Mouse (Mus musculus): Measurements from ENCODE around the gene Acss2. TPM values are rescaled to one million over a fixed set of nuclear protein-coding genes. Genes with fewer than 3 reads are reported as not detected.
"Not testable (repeated sequence)": the region's sequence is repeated elsewhere in the genome, so short reads cannot be mapped to it uniquely, and the experiment has no call there.

Gene Acss2
- polyA plus RNA-seq, 1 experiment from 2014 or later: 16.8 TPM

DNA sequence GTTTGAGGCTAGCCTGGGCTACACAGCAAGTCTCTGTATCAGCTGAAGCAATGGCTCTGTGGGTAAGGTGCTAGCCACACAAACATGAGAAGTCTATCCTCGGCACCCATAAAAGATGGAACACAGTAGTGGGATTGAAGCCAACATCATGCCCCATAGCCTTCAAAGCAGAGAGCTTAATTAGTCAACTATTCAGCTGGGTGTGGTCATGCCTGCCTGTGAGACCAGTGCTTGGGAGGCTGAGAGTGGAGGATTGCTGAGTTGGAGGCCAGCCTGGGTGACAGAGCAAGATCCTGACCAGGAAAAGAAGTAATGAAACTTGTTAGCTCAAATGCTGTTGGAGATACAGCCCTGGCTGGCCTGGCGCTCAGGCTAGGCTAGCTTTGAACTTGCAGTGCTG lies 73.1 kb downstream of the Acss2 start:
- Histone ChIP-seq H3K9ac (ENCODE audit: low read length) (no peak overlapping the region), H3K4me2 (ENCODE audit: low read length) (0 out of 2 replicates have a peak overlapping the region, but pooled peaks have one; percentile 69), H3K9me3 (ENCODE audit: control insufficient read depth, low read length) (no peaks in the 10 kb centered on the region), H3K36me3 (ENCODE audit: control insufficient read depth, insufficient read depth, low read length) (no peaks in the 10 kb centered on the region), H3K4me1 (replicated peaks; ENCODE audit: control insufficient read depth, insufficient read depth, low read length) (peaks cover 6% of the 10 kb centered on the region; the same call in 1 of the 2 replicates), H3K4me3 (ENCODE audit: low read depth, low read length) (no peak overlapping the region), H3K27ac (ENCODE audit: low read depth) (no peak overlapping the region), H3K27me3 (replicated peaks; ENCODE audit: control insufficient read depth, insufficient read depth, low read length) (no peaks in the 10 kb centered on the region)
- ATAC-seq (replicated peaks; ENCODE audit: low FRiP score, low TSS enrichment, low read depth) (no peak), DNase-seq (ENCODE audit: low spot score) (no peak)
- 91% methylated on average over 2 of the region's 2 CpGs for WGBS

DNA sequence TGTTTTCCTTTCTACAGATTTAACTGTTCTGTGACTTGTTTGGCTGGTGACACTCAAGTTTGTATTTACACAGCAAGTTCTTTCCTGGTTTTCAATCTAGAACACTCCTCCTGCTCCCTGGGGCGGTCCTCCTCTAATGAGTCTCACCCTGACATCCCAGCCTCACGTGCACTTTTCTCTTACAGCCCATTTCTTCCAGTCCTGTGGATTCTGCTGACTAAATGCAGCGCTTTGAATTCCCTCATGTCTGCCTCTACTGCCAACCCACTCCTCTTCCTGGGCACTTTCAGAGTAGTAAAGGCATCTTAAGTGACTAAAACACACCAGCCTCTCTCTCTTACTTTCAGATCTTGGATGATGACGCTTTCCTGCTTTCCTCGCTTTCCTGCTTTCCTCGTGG lies 73.9 kb downstream of the Acss2 start:
- DNase-seq (ENCODE audit: low spot score): no peak
- Histone ChIP-seq H3K4me2 (ENCODE audit: low read length) (peak overlapping the region; percentile 69), H3K4me1 (replicated peaks; ENCODE audit: control insufficient read depth, insufficient read depth, low read length) (peaks cover 6% of the 10 kb centered on the region; the same call in 1 of the 2 replicates), H3K4me3 (ENCODE audit: low read depth, low read length) (peak overlapping the region; percentile 67), H3K9ac (ENCODE audit: low read length) (peak overlapping the region; percentile 77), H3K27me3 (replicated peaks; ENCODE audit: control insufficient read depth, insufficient read depth, low read length) (no peaks in the 10 kb centered on the region), H3K36me3 (ENCODE audit: control insufficient read depth, insufficient read depth, low read length) (no peaks in the 10 kb centered on the region), H3K9me3 (ENCODE audit: control insufficient read depth, low read length) (no peaks in the 10 kb centered on the region), H3K27ac (ENCODE audit: low read depth) (peak overlapping the region; percentile 82)
- 6% methylated on average over 6 of the region's 6 CpGs for WGBS
- no peak for ATAC-seq (replicated peaks; ENCODE audit: low FRiP score, low TSS enrichment, low read depth)

DNA sequence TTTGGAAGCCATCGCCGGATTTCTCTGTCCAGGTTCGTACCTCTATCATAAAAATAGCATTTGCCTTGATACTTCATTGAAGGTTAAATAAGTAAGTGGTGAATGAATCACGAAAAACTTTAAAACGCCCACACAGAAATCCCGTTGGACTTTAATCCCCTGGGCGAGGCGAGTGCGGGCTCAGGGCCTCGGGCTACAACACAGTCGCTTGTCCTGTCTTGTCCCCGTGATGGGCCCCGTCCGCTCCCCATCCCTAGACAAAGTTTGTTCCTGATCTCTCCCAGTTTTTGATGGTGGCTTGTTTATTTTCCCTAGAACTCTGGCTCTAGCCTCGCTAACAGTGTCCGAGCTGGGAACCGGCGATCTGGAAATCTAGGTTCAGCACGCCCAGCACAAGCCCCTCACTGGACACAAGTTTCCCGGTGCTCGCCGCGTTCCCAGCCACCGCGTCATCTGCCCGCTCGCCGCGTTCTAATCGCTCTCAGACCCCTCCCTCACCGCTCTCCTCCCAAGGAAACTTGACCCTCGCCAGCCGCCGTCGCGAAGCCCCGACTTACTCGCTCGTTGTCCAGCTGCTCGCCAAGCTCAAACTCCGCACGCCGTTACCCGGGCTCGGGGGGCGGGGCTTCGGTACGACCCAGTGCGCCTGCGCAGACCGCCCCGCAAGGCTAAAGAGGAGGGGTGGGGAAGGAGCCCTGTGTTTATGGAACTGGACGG lies 74.5 kb downstream of the Acss2 start, which contains the start of gene Gss:
Gene Gss (minus strand): TSS at position 674 of the 717 bp plus-strand sequence.
- Histone ChIP-seq H3K4me1 (replicated peaks; ENCODE audit: control insufficient read depth, insufficient read depth, low read length) (peaks cover 6% of the 10 kb centered on the region; the same call in 1 of the 2 replicates), H3K4me2 (ENCODE audit: low read length) (peak within 1 kb of the TSS; percentile 69), H3K27me3 (replicated peaks; ENCODE audit: control insufficient read depth, insufficient read depth, low read length) (no peaks in the 10 kb centered on the region), H3K4me3 (ENCODE audit: low read depth, low read length) (peak within 1 kb of the TSS; percentile 67), H3K9me3 (ENCODE audit: control insufficient read depth, low read length) (no peaks in the 10 kb centered on the region), H3K36me3 (ENCODE audit: control insufficient read depth, insufficient read depth, low read length) (no peaks in the 10 kb centered on the region), H3K27ac (ENCODE audit: low read depth) (peak within 1 kb of the TSS; percentile 82), H3K9ac (ENCODE audit: low read length) (peak within 1 kb of the TSS; percentile 77)
- ATAC-seq (replicated peaks; ENCODE audit: low FRiP score, low TSS enrichment, low read depth) (peak; percentile 91), DNase-seq (ENCODE audit: low spot score) (peak; percentile 100)
- under 1% methylated on average over 53 of the region's 53 CpGs for WGBS

DNA sequence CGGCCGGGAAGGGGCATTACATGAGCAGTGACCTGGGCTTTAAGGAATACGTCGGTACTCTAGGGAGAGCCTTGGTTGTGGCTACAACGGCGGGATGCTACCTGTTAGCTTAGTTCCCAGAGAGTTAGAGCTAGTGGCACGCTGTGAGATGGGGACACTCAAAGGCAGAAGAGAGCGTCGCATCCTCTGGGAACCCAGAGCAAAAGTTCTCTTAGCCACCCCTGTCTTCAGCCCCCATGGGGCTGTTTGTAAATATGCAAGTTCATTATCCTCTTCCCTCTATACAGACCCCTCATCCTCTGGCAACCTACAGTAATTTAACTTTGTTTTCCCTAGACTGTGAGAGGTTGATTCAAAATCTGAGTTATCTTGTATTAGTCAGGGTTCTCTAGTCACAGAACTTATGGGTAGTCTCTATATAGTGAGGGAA lies 75.1 kb downstream of the Acss2 start:
- ATAC-seq (replicated peaks; ENCODE audit: low FRiP score, low TSS enrichment, low read depth) (peak; percentile 56), DNase-seq (ENCODE audit: low spot score) (no peak)
- Histone ChIP-seq H3K27me3 (replicated peaks; ENCODE audit: control insufficient read depth, insufficient read depth, low read length) (no peaks in the 10 kb centered on the region), H3K4me2 (ENCODE audit: low read length) (peak overlapping the region; percentile 69), H3K9me3 (ENCODE audit: control insufficient read depth, low read length) (no peaks in the 10 kb centered on the region), H3K4me3 (ENCODE audit: low read depth, low read length) (peak overlapping the region; percentile 67), H3K9ac (ENCODE audit: low read length) (peak overlapping the region; percentile 45; the same call in 1 of the 2 replicates), H3K4me1 (replicated peaks; ENCODE audit: control insufficient read depth, insufficient read depth, low read length) (peaks cover 6% of the 10 kb centered on the region; the same call in 1 of the 2 replicates), H3K36me3 (ENCODE audit: control insufficient read depth, insufficient read depth, low read length) (no peaks in the 10 kb centered on the region), H3K27ac (ENCODE audit: low read depth) (no peak overlapping the region; the same call in 1 of the 2 replicates)
- 1% methylated on average over 9 of the region's 9 CpGs for WGBS

DNA sequence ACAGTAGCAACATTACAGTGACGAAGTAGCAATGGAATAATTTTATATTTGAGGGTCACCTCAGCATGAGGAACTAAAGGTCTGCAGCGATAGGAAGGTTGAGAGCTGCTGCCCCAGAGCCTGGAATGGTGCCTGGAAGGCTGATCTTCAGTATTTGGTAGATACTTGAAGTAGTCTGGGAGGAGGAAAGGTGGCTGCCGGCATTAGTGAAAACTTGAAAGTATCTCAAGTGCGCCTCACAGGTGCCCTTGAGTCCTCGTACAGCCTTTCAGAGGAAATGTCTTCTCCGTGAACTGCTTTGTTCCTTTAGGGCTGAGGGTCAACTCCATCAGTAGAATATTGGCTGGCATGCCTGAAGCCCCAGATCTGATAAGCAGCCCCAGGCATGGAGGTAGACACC lies 77.8 kb downstream of the Acss2 start:
- no peaks in the 10 kb centered on the region for H3K36me3 ChIP-seq (ENCODE audit: control insufficient read depth, insufficient read depth, low read length)
- H3K9ac ChIP-seq (ENCODE audit: low read length): no peak overlapping the region
- H3K4me2 ChIP-seq (ENCODE audit: low read length): no peak overlapping the region
- no peaks in the 10 kb centered on the region for H3K9me3 ChIP-seq (ENCODE audit: control insufficient read depth, low read length)
- H3K4me1 ChIP-seq (replicated peaks; ENCODE audit: control insufficient read depth, insufficient read depth, low read length): peaks cover 6% of the 10 kb centered on the region; the same call in 1 of the 2 replicates
- H3K27ac ChIP-seq (ENCODE audit: low read depth): no peak overlapping the region
- no peaks in the 10 kb centered on the region for H3K27me3 ChIP-seq (replicated peaks; ENCODE audit: control insufficient read depth, insufficient read depth, low read length)
- 78% methylated on average over 6 of the region's 6 CpGs for WGBS
- no peak for DNase-seq (ENCODE audit: low spot score)
- no peak for ATAC-seq (replicated peaks; ENCODE audit: low FRiP score, low TSS enrichment, low read depth)
- H3K4me3 ChIP-seq (ENCODE audit: low read depth, low read length): no peak overlapping the region

DNA sequence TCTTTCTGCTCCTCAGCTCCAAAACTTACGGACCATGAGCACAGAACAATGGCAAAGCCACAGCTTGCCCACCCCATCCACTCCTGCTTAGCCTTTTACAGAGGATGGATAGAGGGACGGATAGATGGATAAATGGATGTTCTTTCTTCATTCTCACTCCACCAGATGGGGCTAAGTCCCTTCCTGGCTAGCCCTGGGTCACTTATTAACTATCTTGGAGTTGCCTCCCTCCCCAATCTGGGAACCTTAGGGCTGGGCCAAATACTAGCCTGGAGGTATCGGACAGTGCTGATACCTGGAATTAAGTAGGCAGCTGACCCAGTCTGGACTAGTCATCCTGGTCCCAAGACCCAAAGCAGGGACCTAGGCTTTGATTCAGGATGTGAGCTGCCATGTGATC lies 86.0 kb downstream of the Acss2 start:
- Histone ChIP-seq H3K27me3 (replicated peaks; ENCODE audit: control insufficient read depth, insufficient read depth, low read length) (no peaks in the 10 kb centered on the region), H3K4me2 (ENCODE audit: low read length) (no peak overlapping the region), H3K36me3 (ENCODE audit: control insufficient read depth, insufficient read depth, low read length) (no peaks in the 10 kb centered on the region), H3K9ac (ENCODE audit: low read length) (no peak overlapping the region), H3K4me1 (replicated peaks; ENCODE audit: control insufficient read depth, insufficient read depth, low read length) (no peaks in the 10 kb centered on the region; the same call in 1 of the 2 replicates), H3K27ac (ENCODE audit: low read depth) (no peak overlapping the region), H3K9me3 (ENCODE audit: control insufficient read depth, low read length) (no peaks in the 10 kb centered on the region; the same call in 1 of the 2 replicates), H3K4me3 (ENCODE audit: low read depth, low read length) (no peak overlapping the region)
- WGBS: 56% methylated on average over 3 of the region's 3 CpGs
- DNase-seq (ENCODE audit: low spot score): peak; percentile 56
- ATAC-seq (replicated peaks; ENCODE audit: low FRiP score, low TSS enrichment, low read depth): no peak

DNA sequence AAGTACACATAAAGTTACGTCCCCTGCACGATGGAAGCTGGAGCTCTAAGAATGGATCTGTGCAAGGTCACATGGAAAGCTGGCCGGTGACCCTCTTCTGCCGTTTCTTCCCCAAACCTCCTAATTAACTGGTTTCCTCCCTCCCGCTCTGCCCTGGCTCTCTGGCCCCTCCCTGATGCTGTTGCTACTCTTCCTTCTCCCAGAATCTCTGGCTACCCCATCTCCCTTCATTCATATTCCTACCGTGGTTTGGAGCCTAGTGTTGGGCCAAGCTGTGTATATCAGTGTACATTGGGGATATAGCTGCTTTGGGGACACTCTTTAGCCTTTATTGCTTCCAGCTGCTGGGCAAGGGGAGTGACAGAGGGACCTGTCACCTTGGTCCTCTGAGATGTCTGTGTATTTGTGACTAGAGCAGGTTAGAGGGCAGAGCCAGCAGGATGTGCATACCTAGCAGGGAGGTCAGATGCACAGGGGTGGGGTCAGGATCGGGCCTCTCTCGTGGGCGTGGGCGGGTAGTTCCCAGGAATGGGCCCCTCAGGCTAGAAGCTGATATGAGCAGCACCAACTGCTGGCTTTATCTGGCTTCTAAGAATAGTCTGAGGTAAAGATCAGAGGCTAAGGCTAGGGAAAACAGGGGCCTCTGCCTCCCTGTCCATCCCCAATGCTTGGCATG lies 87.0 kb downstream of the Acss2 start:
- Histone ChIP-seq H3K9me3 (ENCODE audit: control insufficient read depth, low read length) (no peaks in the 10 kb centered on the region; the same call in 1 of the 2 replicates), H3K4me3 (ENCODE audit: low read depth, low read length) (no peak overlapping the region), H3K9ac (ENCODE audit: low read length) (no peak overlapping the region), H3K4me2 (ENCODE audit: low read length) (no peak overlapping the region), H3K27ac (ENCODE audit: low read depth) (no peak overlapping the region), H3K4me1 (replicated peaks; ENCODE audit: control insufficient read depth, insufficient read depth, low read length) (no peaks in the 10 kb centered on the region; the same call in 1 of the 2 replicates), H3K36me3 (ENCODE audit: control insufficient read depth, insufficient read depth, low read length) (no peaks in the 10 kb centered on the region), H3K27me3 (replicated peaks; ENCODE audit: control insufficient read depth, insufficient read depth, low read length) (no peaks in the 10 kb centered on the region)
- WGBS: 43% methylated on average over 10 of the region's 10 CpGs
- DNase-seq (ENCODE audit: low spot score): no peak
- peak; percentile 51; the same call in 1 of the 2 replicates for ATAC-seq (replicated peaks; ENCODE audit: low FRiP score, low TSS enrichment, low read depth)

DNA sequence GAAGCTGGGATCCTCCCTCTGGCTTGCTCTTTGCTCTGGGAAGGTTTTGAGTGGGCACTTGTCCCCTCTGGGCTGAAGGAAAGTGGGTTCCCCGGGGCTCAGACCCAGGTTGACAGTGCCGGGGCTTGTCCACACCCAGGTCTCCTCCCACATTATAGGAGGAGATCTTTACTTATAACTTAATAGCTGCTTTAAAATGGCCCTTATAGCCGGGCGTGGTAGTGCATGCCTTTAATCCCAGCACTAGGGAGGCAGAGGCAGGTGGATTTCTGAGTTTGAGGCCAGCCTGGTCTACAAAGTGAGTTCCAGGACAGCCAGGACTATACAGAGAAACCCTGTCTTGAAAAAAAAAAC lies 87.5 kb downstream of the Acss2 start:
- 75% methylated on average over 4 of the region's 4 CpGs for WGBS
- DNase-seq (ENCODE audit: low spot score); H3K9me3 ChIP-seq (ENCODE audit: control insufficient read depth, low read length); H3K9ac ChIP-seq (ENCODE audit: low read length); H3K4me3 ChIP-seq (ENCODE audit: low read depth, low read length); H3K4me2 ChIP-seq (ENCODE audit: low read length); H3K4me1 ChIP-seq (replicated peaks; ENCODE audit: control insufficient read depth, insufficient read depth, low read length); H3K27me3 ChIP-seq (replicated peaks; ENCODE audit: control insufficient read depth, insufficient read depth, low read length); H3K27ac ChIP-seq (ENCODE audit: low read depth); H3K36me3 ChIP-seq (ENCODE audit: control insufficient read depth, insufficient read depth, low read length): not testable (repeated sequence)
- ATAC-seq (replicated peaks; ENCODE audit: low FRiP score, low TSS enrichment, low read depth): 0 out of 2 replicates have a peak, but pooled peaks have one; percentile 47

Data from intestine, embryonic 14.5 days (tissue).